Mouse (Mus musculus): Measurements from ENCODE around the gene Fnip2. TPM values are rescaled to one million over a fixed set of nuclear protein-coding genes. Genes with fewer than 3 reads are reported as not detected.

Gene Fnip2
- total RNA-seq, 2 experiments from 2014 or later, result 18.1 to 19.0 TPM

GRCm38 (mm10) chr3:79425441-79425840, 142.2 kb downstream of the Fnip2 start:
- no peak for DNase-seq (ENCODE audit: low spot score in 2 of 2)

GRCm38 (mm10) chr3:79418921-79419320, 148.7 kb downstream of the Fnip2 start:
- no peak for DNase-seq (ENCODE audit: low spot score in 2 of 2)

GRCm38 (mm10) chr3:79416944-79417680, 150.5 kb downstream of the Fnip2 start:
- no peak for DNase-seq (ENCODE audit: low spot score in 2 of 2)

- no peak for DNase-seq (ENCODE audit: low spot score in 2 of 2)
Observed at GRCm38 (mm10) chr3:79415929-79416328, 151.7 kb downstream of the Fnip2 start.

- DNase-seq (ENCODE audit: low spot score in 2 of 2), result no peak
Observed at GRCm38 (mm10) chr3:79415081-79415480, 152.5 kb downstream of the Fnip2 start.

GRCm38 (mm10) chr3:79413492-79413891, 154.1 kb downstream of the Fnip2 start:
- DNase-seq (ENCODE audit: low spot score in 2 of 2), result no peak

- DNase-seq (ENCODE audit: low spot score in 2 of 2), result no peak
Observed at GRCm38 (mm10) chr3:79411666-79412065, 155.9 kb downstream of the Fnip2 start.

GRCm38 (mm10) chr3:79410629-79410995, 157.0 kb downstream of the Fnip2 start:
- no peak for DNase-seq (ENCODE audit: low spot score in 2 of 2)

GRCm38 (mm10) chr3:79409927-79410628, 157.5 kb downstream of the Fnip2 start:
- no peak for DNase-seq (ENCODE audit: low spot score in 2 of 2)

GRCm38 (mm10) chr3:79408546-79408945, 159.1 kb downstream of the Fnip2 start:
- DNase-seq (ENCODE audit: low spot score in 2 of 2), result no peak

Other genes starting within 250 kb of the Fnip2 start
- not detected for gene Gm17359, start 231.1 kb downstream of the Fnip2 start, total RNA-seq (2021)
- 10 to 100 TPM; 71.5 to 79.5 TPM for gene Ppid, start 23.5 kb upstream of the Fnip2 start, total RNA-seq (2021)
- gene 4930579G24Rik, start 61.3 kb upstream of the Fnip2 start, total RNA-seq (2021), result 1 to 10 TPM; 1.8 to 2.6 TPM
- 10 to 100 TPM; 31.5 to 32.6 TPM for gene Etfdh, start 61.7 kb upstream of the Fnip2 start, total RNA-seq (2021)
- 10 to 100 TPM; 24.8 to 38.1 TPM for gene Rxfp1, start 170.1 kb upstream of the Fnip2 start, total RNA-seq (2021)